Mouse (Mus musculus): ENCODE results near the gene Prr12. TPM values are rescaled to one million over a fixed set of nuclear protein-coding genes. Genes with fewer than 3 reads are reported as not detected.

Prr12 gene
- 0.41 TPM for polyA plus RNA-seq (2014; fragmentation: Illumina TruSeq; extraction: RNeasy Lipid Tissue Mini Kit (QIAGEN cat#74804); ENCODE audit: low read depth, low replicate concordance)

GRCm38 (mm10) chr7:45052862-45053116, at the start of gene Prr12:
Gene Prr12, minus strand, starts transcription at chr7:45052881.

GRCm38 (mm10) chr7:45092048-45092447, 39.4 kb upstream of the Prr12 start, which contains the start of gene Rcn3:
Gene Rcn3, minus strand, starts transcription at chr7:45092221.

GRCm38 (mm10) chr7:45062239-45062835, 9.7 kb upstream of the Prr12 start, which contains the start of the genes Nosip and Prrg2:
Gene Nosip, plus strand, starts transcription at chr7:45062429.
Gene Prrg2, minus strand, starts transcription at chr7:45062677.

GRCm38 (mm10) chr7:45017242-45018061, 35.2 kb downstream of the Prr12 start, which contains the start of gene Rras:
Gene Rras, plus strand, starts transcription at chr7:45017961.

GRCm38 (mm10) chr7:45015957-45016612, 36.6 kb downstream of the Prr12 start, which contains the start of gene Scaf1:
Gene Scaf1, minus strand, starts transcription at chr7:45016363.

GRCm38 (mm10) chr7:44998501-44998955, 54.2 kb downstream of the Prr12 start, which contains the start of gene Bcl2l12:
Gene Bcl2l12, minus strand, starts transcription at chr7:44998712.

GRCm38 (mm10) chr7:44997231-44997939, 55.3 kb downstream of the Prr12 start, which contains the start of gene Irf3:
Gene Irf3, plus strand, starts transcription at chr7:44997648.

GRCm38 (mm10) chr7:44986192-44986878, 66.3 kb downstream of the Prr12 start, which contains the start of gene Prmt1:
Gene Prmt1, minus strand, starts transcription at chr7:44986568.

Other genes starting within 250 kb of the Prr12 start
- gene Nup62, start 236.8 kb downstream of the Prr12 start, polyA plus RNA-seq (2014; fragmentation: Illumina TruSeq; extraction: RNeasy Lipid Tissue Mini Kit (QIAGEN cat#74804); ENCODE audit: low read depth, low replicate concordance): 4.8 TPM
- gene Il4i1, start 236.5 kb downstream of the Prr12 start, polyA plus RNA-seq (2014; fragmentation: Illumina TruSeq; extraction: RNeasy Lipid Tissue Mini Kit (QIAGEN cat#74804); ENCODE audit: low read depth, low replicate concordance): not detected
- gene Atf5, start 236.2 kb downstream of the Prr12 start, polyA plus RNA-seq (2014; fragmentation: Illumina TruSeq; extraction: RNeasy Lipid Tissue Mini Kit (QIAGEN cat#74804); ENCODE audit: low read depth, low replicate concordance): 7.3 TPM
- 3.8 TPM for gene Akt1s1, start 203.9 kb downstream of the Prr12 start, polyA plus RNA-seq (2014; fragmentation: Illumina TruSeq; extraction: RNeasy Lipid Tissue Mini Kit (QIAGEN cat#74804); ENCODE audit: low read depth, low replicate concordance)
- 1.2 TPM for gene Tbc1d17, start 203.8 kb downstream of the Prr12 start, polyA plus RNA-seq (2014; fragmentation: Illumina TruSeq; extraction: RNeasy Lipid Tissue Mini Kit (QIAGEN cat#74804); ENCODE audit: low read depth, low replicate concordance)
- gene Pnkp, start 195.7 kb downstream of the Prr12 start, polyA plus RNA-seq (2014; fragmentation: Illumina TruSeq; extraction: RNeasy Lipid Tissue Mini Kit (QIAGEN cat#74804); ENCODE audit: low read depth, low replicate concordance): 1.7 TPM
- not detected for gene Ptov1, start 183.1 kb downstream of the Prr12 start, polyA plus RNA-seq (2014; fragmentation: Illumina TruSeq; extraction: RNeasy Lipid Tissue Mini Kit (QIAGEN cat#74804); ENCODE audit: low read depth, low replicate concordance)
- gene Med25, start 160.2 kb downstream of the Prr12 start, polyA plus RNA-seq (2014; fragmentation: Illumina TruSeq; extraction: RNeasy Lipid Tissue Mini Kit (QIAGEN cat#74804); ENCODE audit: low read depth, low replicate concordance): 4.0 TPM
- gene Fuz, start 156.8 kb downstream of the Prr12 start, polyA plus RNA-seq (2014; fragmentation: Illumina TruSeq; extraction: RNeasy Lipid Tissue Mini Kit (QIAGEN cat#74804); ENCODE audit: low read depth, low replicate concordance): 6.5 TPM
- 23.6 TPM for gene Ap2a1, start 123.4 kb downstream of the Prr12 start, polyA plus RNA-seq (2014; fragmentation: Illumina TruSeq; extraction: RNeasy Lipid Tissue Mini Kit (QIAGEN cat#74804); ENCODE audit: low read depth, low replicate concordance)
- gene Tsks, start 109.7 kb downstream of the Prr12 start, polyA plus RNA-seq (2014; fragmentation: Illumina TruSeq; extraction: RNeasy Lipid Tissue Mini Kit (QIAGEN cat#74804); ENCODE audit: low read depth, low replicate concordance): not detected
- gene Cpt1c, start 78.0 kb downstream of the Prr12 start, polyA plus RNA-seq (2014; fragmentation: Illumina TruSeq; extraction: RNeasy Lipid Tissue Mini Kit (QIAGEN cat#74804); ENCODE audit: low read depth, low replicate concordance): 0.70 TPM
- 9.0 TPM for gene Prmt1, start 66.3 kb downstream of the Prr12 start, polyA plus RNA-seq (2014; fragmentation: Illumina TruSeq; extraction: RNeasy Lipid Tissue Mini Kit (QIAGEN cat#74804); ENCODE audit: low read depth, low replicate concordance)
- gene Irf3, start 55.2 kb downstream of the Prr12 start, polyA plus RNA-seq (2014; fragmentation: Illumina TruSeq; extraction: RNeasy Lipid Tissue Mini Kit (QIAGEN cat#74804); ENCODE audit: low read depth, low replicate concordance): 24.6 TPM
- gene Bcl2l12, start 54.2 kb downstream of the Prr12 start, polyA plus RNA-seq (2014; fragmentation: Illumina TruSeq; extraction: RNeasy Lipid Tissue Mini Kit (QIAGEN cat#74804); ENCODE audit: low read depth, low replicate concordance): not detected
- gene Scaf1, start 36.5 kb downstream of the Prr12 start, polyA plus RNA-seq (2014; fragmentation: Illumina TruSeq; extraction: RNeasy Lipid Tissue Mini Kit (QIAGEN cat#74804); ENCODE audit: low read depth, low replicate concordance): 4.1 TPM
- gene Rras, start 34.9 kb downstream of the Prr12 start, polyA plus RNA-seq (2014; fragmentation: Illumina TruSeq; extraction: RNeasy Lipid Tissue Mini Kit (QIAGEN cat#74804); ENCODE audit: low read depth, low replicate concordance): 5.8 TPM
- gene Nosip, start 9.5 kb upstream of the Prr12 start, polyA plus RNA-seq (2014; fragmentation: Illumina TruSeq; extraction: RNeasy Lipid Tissue Mini Kit (QIAGEN cat#74804); ENCODE audit: low read depth, low replicate concordance): 7.3 TPM
- gene Prrg2, start 9.8 kb upstream of the Prr12 start, polyA plus RNA-seq (2014; fragmentation: Illumina TruSeq; extraction: RNeasy Lipid Tissue Mini Kit (QIAGEN cat#74804); ENCODE audit: low read depth, low replicate concordance): 3.9 TPM
- not detected for gene Rcn3, start 39.3 kb upstream of the Prr12 start, polyA plus RNA-seq (2014; fragmentation: Illumina TruSeq; extraction: RNeasy Lipid Tissue Mini Kit (QIAGEN cat#74804); ENCODE audit: low read depth, low replicate concordance)
- gene Fcgrt, start 51.0 kb upstream of the Prr12 start, polyA plus RNA-seq (2014; fragmentation: Illumina TruSeq; extraction: RNeasy Lipid Tissue Mini Kit (QIAGEN cat#74804); ENCODE audit: low read depth, low replicate concordance): 21.6 TPM
- gene Rps11, start 71.6 kb upstream of the Prr12 start, polyA plus RNA-seq (2014; fragmentation: Illumina TruSeq; extraction: RNeasy Lipid Tissue Mini Kit (QIAGEN cat#74804); ENCODE audit: low read depth, low replicate concordance): 313 TPM
- 287 TPM for gene Rpl13a, start 75.9 kb upstream of the Prr12 start, polyA plus RNA-seq (2014; fragmentation: Illumina TruSeq; extraction: RNeasy Lipid Tissue Mini Kit (QIAGEN cat#74804); ENCODE audit: low read depth, low replicate concordance)
- gene Gm45713, start 83.3 kb upstream of the Prr12 start, polyA plus RNA-seq (2014; fragmentation: Illumina TruSeq; extraction: RNeasy Lipid Tissue Mini Kit (QIAGEN cat#74804); ENCODE audit: low read depth, low replicate concordance): not detected
- 11.4 TPM for gene Flt3l, start 83.6 kb upstream of the Prr12 start, polyA plus RNA-seq (2014; fragmentation: Illumina TruSeq; extraction: RNeasy Lipid Tissue Mini Kit (QIAGEN cat#74804); ENCODE audit: low read depth, low replicate concordance)
- gene Pih1d1, start 101.4 kb upstream of the Prr12 start, polyA plus RNA-seq (2014; fragmentation: Illumina TruSeq; extraction: RNeasy Lipid Tissue Mini Kit (QIAGEN cat#74804); ENCODE audit: low read depth, low replicate concordance): 2.8 TPM
- gene Aldh16a1, start 101.7 kb upstream of the Prr12 start, polyA plus RNA-seq (2014; fragmentation: Illumina TruSeq; extraction: RNeasy Lipid Tissue Mini Kit (QIAGEN cat#74804); ENCODE audit: low read depth, low replicate concordance): 2.0 TPM
- not detected for gene Slc17a7, start 111.1 kb upstream of the Prr12 start, polyA plus RNA-seq (2014; fragmentation: Illumina TruSeq; extraction: RNeasy Lipid Tissue Mini Kit (QIAGEN cat#74804); ENCODE audit: low read depth, low replicate concordance)
- gene Gfy, start 126.7 kb upstream of the Prr12 start, polyA plus RNA-seq (2014; fragmentation: Illumina TruSeq; extraction: RNeasy Lipid Tissue Mini Kit (QIAGEN cat#74804); ENCODE audit: low read depth, low replicate concordance): not detected
- gene Pth2, start 128.1 kb upstream of the Prr12 start, polyA plus RNA-seq (2014; fragmentation: Illumina TruSeq; extraction: RNeasy Lipid Tissue Mini Kit (QIAGEN cat#74804); ENCODE audit: low read depth, low replicate concordance): not detected
- gene Ccdc155, start 152.0 kb upstream of the Prr12 start, polyA plus RNA-seq (2014; fragmentation: Illumina TruSeq; extraction: RNeasy Lipid Tissue Mini Kit (QIAGEN cat#74804); ENCODE audit: low read depth, low replicate concordance): not detected
- gene Dkkl1, start 159.3 kb upstream of the Prr12 start, polyA plus RNA-seq (2014; fragmentation: Illumina TruSeq; extraction: RNeasy Lipid Tissue Mini Kit (QIAGEN cat#74804); ENCODE audit: low read depth, low replicate concordance): not detected
- gene Tead2, start 162.9 kb upstream of the Prr12 start, polyA plus RNA-seq (2014; fragmentation: Illumina TruSeq; extraction: RNeasy Lipid Tissue Mini Kit (QIAGEN cat#74804); ENCODE audit: low read depth, low replicate concordance): 2.2 TPM
- gene Cd37, start 186.2 kb upstream of the Prr12 start, polyA plus RNA-seq (2014; fragmentation: Illumina TruSeq; extraction: RNeasy Lipid Tissue Mini Kit (QIAGEN cat#74804); ENCODE audit: low read depth, low replicate concordance): 0.52 TPM
- not detected for gene Slc6a16, start 188.2 kb upstream of the Prr12 start, polyA plus RNA-seq (2014; fragmentation: Illumina TruSeq; extraction: RNeasy Lipid Tissue Mini Kit (QIAGEN cat#74804); ENCODE audit: low read depth, low replicate concordance)
- gene Slc6a21, start 224.6 kb upstream of the Prr12 start, polyA plus RNA-seq (2014; fragmentation: Illumina TruSeq; extraction: RNeasy Lipid Tissue Mini Kit (QIAGEN cat#74804); ENCODE audit: low read depth, low replicate concordance): not detected